Mouse (Mus musculus): ENCODE results near the gene Per2.

GRCm38 (mm10) chr1:91412286-91413029, 46.7 kb downstream of the Per2 start:
- TF ChIP-seq POLR2A (IDR thresholded peaks at IDR 0.05; ENCODE audit: insufficient read length, low read depth), result no peak
- no peak for TF ChIP-seq TCF12 (IDR thresholded peaks at IDR 0.05; ENCODE audit: insufficient read depth, poor library complexity, severe bottlenecking)
- TF ChIP-seq SRF (IDR thresholded peaks at IDR 0.05; ENCODE audit: control insufficient read depth, insufficient read length, low read depth), result no peak
- TF ChIP-seq POLR2AphosphoS2 (IDR thresholded peaks at IDR 0.05; ENCODE audit: insufficient read length, low read depth), result no peak
- TF ChIP-seq E2F4 (IDR thresholded peaks at IDR 0.05; ENCODE audit: insufficient read depth), result no peak
- TF ChIP-seq USF1 (IDR thresholded peaks at IDR 0.05; ENCODE audit: low read depth), result no peak
